Mouse (Mus musculus) bone marrow, adult 2 months (tissue): Measurements from ENCODE around the gene Ap1m2. TPM values are rescaled to one million over a fixed set of nuclear protein-coding genes. Genes with fewer than 3 reads are reported as not detected.

Experiments used
- H3K27ac ChIP-seq: fragments of 200-500 bp; 2 replicates; pipeline ENCODE4 v1.5.1; 2012; ENCODE audit warnings: low read depth, mild to moderate bottlenecking, control low read depth, inconsistent platforms, low read length; ENCODE audit not compliant: control insufficient read depth, poor library complexity, insufficient read depth
- H3K4me1 ChIP-seq: fragments of 200-500 bp; 2 replicates; pipeline ENCODE4 v1.6.1; 2011; ENCODE audit warnings: low read length; ENCODE audit not compliant: control insufficient read depth, insufficient read depth
- H3K4me3 ChIP-seq: fragments of 200-500 bp; replicated peaks from 2 replicates; pipeline ENCODE3; 2011; ENCODE audit warnings: mild to moderate bottlenecking, low read depth, low read length, control low read depth; ENCODE audit not compliant: control insufficient read depth
- CTCF ChIP-seq: fragments of 200-500 bp; IDR thresholded peaks from 2 replicates; pipeline ENCODE4 v1.5.1; 2011; ENCODE audit warnings: low read length, control low read depth; ENCODE audit not compliant: control insufficient read depth, insufficient read depth
- POLR2A ChIP-seq: fragments of 200-500 bp; IDR thresholded peaks from 2 replicates; pipeline ENCODE4 v1.6.1; 2011; ENCODE audit warnings: low read depth, mild to moderate bottlenecking, control low read depth, low read length, borderline replicate concordance; ENCODE audit not compliant: control insufficient read depth
- WGBS: fragments of 180-500 bp; shearing (Covaris S2); methylation state at CpG from one replicate; pipeline ENCODE4 v1.1.7; 2018; 5-methylcytosine and 5-hydroxymethylcytosine counted together
- polyA plus RNA-seq: library from polyadenylated mRNA; stranded (reverse); fragments of >200 nt; gene quantifications from 2 replicates; pipeline ENCODE4 v1.2.4, GENCODE M21; 2011; ENCODE audit warnings: low replicate concordance; ENCODE audit not compliant: missing spikeins, insufficient read depth, insufficient read length

The Ap1m2 gene
- polyA plus RNA-seq, 1 experiment = 1.8 TPM

DNA sequence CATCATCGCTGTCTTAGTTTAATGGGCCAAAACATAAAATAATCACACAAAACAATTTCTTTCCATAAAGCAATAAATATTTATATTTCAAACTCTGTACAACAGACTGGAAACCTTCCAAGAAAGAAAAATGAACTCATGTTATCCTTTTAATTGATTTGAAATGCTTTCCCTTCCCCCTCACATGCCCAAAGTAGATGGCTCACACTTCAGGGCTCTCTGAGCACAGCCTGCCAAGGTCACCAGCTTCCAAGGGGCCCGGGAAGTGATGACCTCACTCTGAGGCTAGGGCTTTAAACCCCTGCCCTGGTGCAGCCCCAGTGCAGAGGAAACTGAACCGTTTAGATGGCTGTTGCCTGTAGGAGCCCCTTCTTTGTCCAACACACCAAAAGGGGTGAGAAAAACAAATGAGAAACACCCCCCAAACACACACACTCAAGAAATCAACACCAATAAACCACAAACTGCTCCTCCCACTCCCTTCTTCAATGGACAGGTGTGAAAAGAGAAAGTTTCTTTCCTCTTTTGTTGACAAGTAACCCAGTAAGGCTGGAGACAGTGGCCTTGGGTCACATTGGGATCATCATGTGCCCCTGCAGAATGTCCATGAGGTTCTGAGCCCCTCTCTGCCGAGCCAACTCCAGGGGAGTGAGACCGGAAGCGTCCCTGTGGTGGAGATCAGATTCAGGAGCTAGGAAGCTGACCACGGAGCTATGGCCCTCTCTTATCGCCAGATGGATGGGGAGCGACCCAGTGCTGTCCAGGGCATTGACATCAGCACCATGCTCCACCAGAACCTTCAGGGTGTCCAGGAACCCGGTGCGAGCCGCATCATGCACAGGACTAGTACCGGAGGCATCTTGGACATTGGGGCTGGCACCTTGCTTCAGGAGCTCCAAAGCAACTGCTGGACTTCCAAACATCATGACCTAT is 23.5 kb downstream of the Ap1m2 start:
- WGBS = 48% methylated on average over 13 of the region's 13 CpGs
- TF ChIP-seq POLR2A (no peak), CTCF (no peak)
- Histone ChIP-seq H3K4me1 (peaks cover 6% of the 10 kb centered on the region; the same call in 1 of the 2 replicates), H3K27ac (peak overlapping the region; percentile 94), H3K4me3 (peak overlapping the region; percentile 90)

GRCm38 (mm10) chr9:21287571-21288402 is 24.4 kb downstream of the Ap1m2 start, which contains the start of gene Kri1:
Gene Kri1 (minus strand): TSS chr9:21287969.
- peak within 1 kb of the TSS; percentile 94 for H3K27ac ChIP-seq
- peaks cover 6% of the 10 kb centered on the region; the same call in 1 of the 2 replicates for H3K4me1 ChIP-seq
- WGBS = under 1% methylated on average over 59 of the region's 59 CpGs
- peak within 1 kb of the TSS; percentile 94 for H3K4me3 ChIP-seq
- TF ChIP-seq CTCF = no peak
- peak; percentile 67 for TF ChIP-seq POLR2A

DNA sequence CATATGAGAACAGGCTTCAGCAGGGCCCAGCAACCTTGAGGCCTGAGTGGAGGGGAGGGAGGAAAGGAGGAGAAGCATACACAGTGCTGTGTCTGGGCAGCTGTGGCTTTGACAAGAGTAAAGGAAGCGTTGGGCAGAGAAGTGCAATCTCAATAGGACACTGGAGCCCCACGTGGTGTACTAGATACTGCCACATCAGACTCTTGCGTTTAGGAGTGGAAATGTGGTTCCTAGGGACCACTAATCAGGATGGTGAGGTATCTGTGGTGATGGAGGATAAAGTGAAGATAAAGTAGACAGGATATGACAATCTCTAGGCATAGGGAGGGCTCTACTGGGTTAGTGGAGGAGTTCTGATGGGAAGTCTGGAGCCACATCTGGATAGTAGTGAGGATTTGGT is 25.4 kb downstream of the Ap1m2 start:
- Histone ChIP-seq H3K4me3 (peak overlapping the region; percentile 21), H3K27ac (peak overlapping the region; percentile 13; the same call in 1 of the 2 replicates), H3K4me1 (peaks cover 6% of the 10 kb centered on the region; the same call in 1 of the 2 replicates)
- no peak for TF ChIP-seq POLR2A
- TF ChIP-seq CTCF = no peak
- WGBS = 2% methylated on average over 3 of the region's 3 CpGs

- TF ChIP-seq POLR2A (no peak), CTCF (no peak)
- Histone ChIP-seq H3K4me3 (no peak overlapping the region), H3K4me1 (peaks cover 5% of the 10 kb centered on the region; the same call in 1 of the 2 replicates), H3K27ac (no peak overlapping the region)
- WGBS = 90% methylated on average over 3 of the region's 3 CpGs
These were observed 28.1 kb downstream of the Ap1m2 start for GRCm38 (mm10) chr9:21283994-21284393.

DNA sequence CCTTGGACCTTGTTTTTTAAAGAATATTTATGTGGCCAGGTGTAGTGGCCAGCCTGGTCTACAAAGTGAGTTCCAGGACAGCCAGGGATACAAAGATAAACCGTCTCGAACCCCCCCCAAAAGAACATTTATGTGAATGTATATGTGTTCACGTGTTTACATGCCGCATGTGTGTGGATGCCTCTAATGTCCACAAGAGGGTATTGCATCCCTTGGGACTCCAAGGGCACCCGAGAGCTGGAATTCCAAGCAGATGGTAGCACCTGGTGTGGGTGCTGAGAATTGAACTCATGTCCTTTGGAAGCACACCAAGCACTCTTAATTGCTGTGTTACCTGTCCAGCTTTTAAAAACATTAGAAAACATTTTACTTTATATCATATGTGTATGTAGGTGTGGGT is 28.5 kb downstream of the Ap1m2 start:
- 92% methylated on average over 5 of the region's 5 CpGs for WGBS
- Histone ChIP-seq H3K4me1 (peaks cover 3% of the 10 kb centered on the region; the same call in 1 of the 2 replicates), H3K4me3 (no peak overlapping the region), H3K27ac (no peak overlapping the region)
- TF ChIP-seq CTCF (peak; percentile 15; the same call in 1 of the 2 replicates), POLR2A (no peak)

DNA sequence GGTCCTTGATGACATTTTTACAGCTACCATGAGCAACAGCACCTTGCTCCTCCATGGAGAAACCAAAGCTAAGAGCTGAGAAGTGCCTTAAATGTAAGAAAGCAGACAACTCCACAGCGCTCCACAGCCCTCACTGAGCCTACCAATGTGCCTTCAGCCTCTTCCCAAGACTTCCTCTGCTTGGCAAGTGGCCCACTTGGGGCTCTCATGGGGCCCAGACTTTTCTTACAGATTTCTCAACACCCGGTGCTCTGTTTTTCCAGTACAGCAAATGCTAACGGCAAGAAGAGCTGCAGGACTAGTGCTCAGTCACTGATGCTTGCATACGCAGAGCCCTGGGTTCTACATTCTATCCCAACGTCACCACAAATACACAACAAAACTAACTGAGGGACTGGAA is 34.4 kb downstream of the Ap1m2 start:
- 82% methylated on average over 5 of the region's 5 CpGs for WGBS
- Histone ChIP-seq H3K4me3 (no peak overlapping the region), H3K27ac (no peak overlapping the region), H3K4me1 (no peaks in the 10 kb centered on the region)
- no peak for TF ChIP-seq CTCF
- TF ChIP-seq POLR2A = no peak

- no peak overlapping the region for H3K27ac ChIP-seq
- 85% methylated on average over 8 of the region's 8 CpGs for WGBS
- no peak overlapping the region for H3K4me3 ChIP-seq
- no peaks in the 10 kb centered on the region for H3K4me1 ChIP-seq
- TF ChIP-seq CTCF (no peak), POLR2A (no peak)
These were observed 35.8 kb downstream of the Ap1m2 start for GRCm38 (mm10) chr9:21276307-21276706.

DNA sequence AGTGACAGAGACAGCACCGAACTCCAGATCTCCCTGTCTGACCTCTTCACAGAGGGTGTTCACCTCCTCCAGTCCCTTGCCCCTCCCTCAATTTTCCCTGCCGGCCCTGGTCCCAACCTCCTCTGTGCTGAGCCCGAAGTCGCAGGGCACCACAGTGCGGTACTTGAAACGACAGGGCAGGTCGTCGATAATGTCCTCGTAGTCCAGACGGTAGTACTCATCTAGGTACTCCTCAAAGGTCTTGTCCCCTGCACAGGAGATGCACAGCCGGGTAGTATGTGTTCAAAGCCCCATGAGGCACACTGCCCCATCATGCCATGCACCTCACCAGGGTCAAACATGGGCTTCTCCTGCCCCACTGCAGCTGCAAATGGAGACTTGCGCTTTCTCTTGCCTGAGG is 36.4 kb downstream of the Ap1m2 start:
- no peaks in the 10 kb centered on the region for H3K4me1 ChIP-seq
- H3K27ac ChIP-seq = no peak overlapping the region
- H3K4me3 ChIP-seq = no peak overlapping the region
- 94% methylated on average over 12 of the region's 12 CpGs for WGBS
- TF ChIP-seq CTCF (no peak), POLR2A (no peak)
